Mouse (Mus musculus) hindbrain, embryonic 10.5 days (tissue): ENCODE data around the gene Htr5a. TPM values are rescaled to one million over a fixed set of nuclear protein-coding genes. Genes with fewer than 3 reads are reported as not detected.

Source experiments
- DNase-seq: peaks from one replicate; pipeline ENCODE4 v3.0.0-alpha.2; 2017; ENCODE audit warnings: low spot score
- H3K27ac ChIP-seq: fragments of 300-500 bp; sonication (generic); 2 replicates; pipeline ENCODE4 v1.5.1; 2016; ENCODE audit warnings: mild to moderate bottlenecking, moderate library complexity
- H3K27me3 ChIP-seq: fragments of 300-500 bp; sonication (generic); 2 replicates; pipeline ENCODE4 v1.6.1; 2016; ENCODE audit warnings: mild to moderate bottlenecking; ENCODE audit not compliant: poor library complexity, insufficient read depth, severe bottlenecking
- H3K36me3 ChIP-seq: fragments of 300-500 bp; sonication (generic); 2 replicates; pipeline ENCODE4 v1.6.1; 2016; ENCODE audit warnings: mild to moderate bottlenecking, moderate library complexity
- H3K4me1 ChIP-seq: fragments of 300-500 bp; sonication (generic); replicated peaks from 2 replicates; pipeline ENCODE4 v1.6.1; 2016; ENCODE audit warnings: mild to moderate bottlenecking
- H3K4me3 ChIP-seq: fragments of 300-500 bp; sonication (generic); 2 replicates; pipeline ENCODE4 v1.5.1; 2016; ENCODE audit warnings: mild to moderate bottlenecking, moderate library complexity
- H3K9me3 ChIP-seq: fragments of 300-500 bp; sonication (generic); 2 replicates; pipeline ENCODE4 v1.6.1; 2016; ENCODE audit warnings: mild to moderate bottlenecking, moderate library complexity
- WGBS: fragments of 180-500 bp; shearing (Covaris S2); methylation state at CpG from one replicate; pipeline ENCODE4 v1.1.7; 2016; 5-methylcytosine and 5-hydroxymethylcytosine counted together
- polyA plus RNA-seq: library from polyadenylated mRNA; unstranded; fragments of >200 nt; fragmentation: Nextera tagmentation; extraction: Ambion mirVana; gene quantifications from 2 replicates; pipeline ENCODE4 v1.2.1, GENCODE M21; 2016

The Htr5a gene
- polyA plus RNA-seq, 1 experiment from 2014 or later = 0.07 TPM

GRCm38 (mm10) chr5:27854290-27854689, 12.3 kb downstream of the Htr5a start:
- DNase-seq = no peak
- Histone ChIP-seq H3K9me3 (no peaks in the 10 kb centered on the region), H3K27ac (no peak overlapping the region), H3K27me3 (no peaks in the 10 kb centered on the region), H3K4me1 (no peaks in the 10 kb centered on the region), H3K4me3 (no peak overlapping the region), H3K36me3 (no peaks in the 10 kb centered on the region)
- WGBS = 60% methylated on average over 1 of the region's 1 CpGs

GRCm38 (mm10) chr5:27855726-27856125, 13.8 kb downstream of the Htr5a start:
- Histone ChIP-seq H3K36me3 (no peaks in the 10 kb centered on the region), H3K4me3 (no peak overlapping the region), H3K27ac (no peak overlapping the region), H3K9me3 (no peaks in the 10 kb centered on the region), H3K4me1 (no peaks in the 10 kb centered on the region), H3K27me3 (no peaks in the 10 kb centered on the region)
- no peak for DNase-seq
- WGBS = 87% methylated on average over 2 of the region's 2 CpGs

GRCm38 (mm10) chr5:27873240-27874082, 31.5 kb downstream of the Htr5a start:
- WGBS = 48% methylated on average over 8 of the region's 8 CpGs
- no peaks in the 10 kb centered on the region for H3K27me3 ChIP-seq
- peak; percentile 35 for DNase-seq
- no peaks in the 10 kb centered on the region for H3K36me3 ChIP-seq
- H3K4me1 ChIP-seq = peaks cover 23% of the 10 kb centered on the region
- peak overlapping the region; percentile 56; the same call in 1 of the 2 replicates for H3K27ac ChIP-seq
- no peaks in the 10 kb centered on the region for H3K9me3 ChIP-seq
- no peak overlapping the region for H3K4me3 ChIP-seq

- DNase-seq = no peak
Observed at GRCm38 (mm10) chr5:27874211-27874610, 32.3 kb downstream of the Htr5a start.

GRCm38 (mm10) chr5:27875341-27876105, 33.6 kb downstream of the Htr5a start:
- Histone ChIP-seq H3K4me1 (peaks cover 23% of the 10 kb centered on the region), H3K36me3 (no peaks in the 10 kb centered on the region), H3K27me3 (no peaks in the 10 kb centered on the region), H3K4me3 (no peak overlapping the region), H3K27ac (no peak overlapping the region), H3K9me3 (no peaks in the 10 kb centered on the region)
- 65% methylated on average over 4 of the region's 4 CpGs for WGBS
- DNase-seq = no peak

More at GRCm38 (mm10) chr5:27874211-27874610, 32.3 kb downstream of the Htr5a start:
- Histone ChIP-seq H3K4me3 (no peak overlapping the region), H3K4me1 (peaks cover 23% of the 10 kb centered on the region), H3K36me3 (no peaks in the 10 kb centered on the region), H3K9me3 (no peaks in the 10 kb centered on the region), H3K27me3 (no peaks in the 10 kb centered on the region), H3K27ac (0 out of 2 replicates have a peak overlapping the region, but pooled peaks have one; percentile 56)
- 89% methylated on average over 5 of the region's 5 CpGs for WGBS

GRCm38 (mm10) chr5:27878356-27878755, 36.4 kb downstream of the Htr5a start:
- Histone ChIP-seq H3K4me1 (peaks cover 17% of the 10 kb centered on the region), H3K36me3 (no peaks in the 10 kb centered on the region), H3K27me3 (no peaks in the 10 kb centered on the region), H3K9me3 (no peaks in the 10 kb centered on the region), H3K27ac (no peak overlapping the region), H3K4me3 (no peak overlapping the region)
- no peak for DNase-seq
- WGBS = 86% methylated on average over 5 of the region's 5 CpGs

GRCm38 (mm10) chr5:27879726-27880125, 37.8 kb downstream of the Htr5a start:
- Histone ChIP-seq H3K9me3 (no peaks in the 10 kb centered on the region), H3K4me1 (0 out of 2 replicates have a peak, but pooled peaks cover 8% of the 10 kb centered on the region), H3K4me3 (no peak overlapping the region), H3K27ac (no peak overlapping the region), H3K27me3 (no peaks in the 10 kb centered on the region), H3K36me3 (no peaks in the 10 kb centered on the region)
- no peak for DNase-seq
- WGBS = 94% methylated on average over 3 of the region's 3 CpGs

GRCm38 (mm10) chr5:27880329-27881036, 38.5 kb downstream of the Htr5a start:
- Histone ChIP-seq H3K27me3 (no peaks in the 10 kb centered on the region), H3K36me3 (no peaks in the 10 kb centered on the region), H3K4me1 (0 out of 2 replicates have a peak, but pooled peaks cover 5% of the 10 kb centered on the region), H3K27ac (no peak overlapping the region), H3K9me3 (no peaks in the 10 kb centered on the region), H3K4me3 (no peak overlapping the region)
- WGBS = 69% methylated on average over 3 of the region's 3 CpGs
- DNase-seq = no peak

- H3K36me3 ChIP-seq = no peaks in the 10 kb centered on the region
- H3K9me3 ChIP-seq = no peaks in the 10 kb centered on the region
- DNase-seq = no peak
- H3K4me1 ChIP-seq = 0 out of 2 replicates have a peak, but pooled peaks cover 3% of the 10 kb centered on the region
- no peak overlapping the region for H3K27ac ChIP-seq
- WGBS = 71% methylated on average over 2 of the region's 2 CpGs
- no peaks in the 10 kb centered on the region for H3K27me3 ChIP-seq
- H3K4me3 ChIP-seq = no peak overlapping the region
Observed at GRCm38 (mm10) chr5:27881261-27881660, 39.3 kb downstream of the Htr5a start.

- H3K4me3 ChIP-seq = no peak overlapping the region
- WGBS = 88% methylated on average over 3 of the region's 3 CpGs
Observed at GRCm38 (mm10) chr5:27888080-27888479, 46.1 kb downstream of the Htr5a start.

GRCm38 (mm10) chr5:27895961-27896360, 54.0 kb downstream of the Htr5a start:
- no peak overlapping the region for H3K27ac ChIP-seq
- no peaks in the 10 kb centered on the region for H3K4me1 ChIP-seq
- no peak for DNase-seq
- no peak overlapping the region for H3K4me3 ChIP-seq
- WGBS = 90% methylated on average over 3 of the region's 3 CpGs
- no peaks in the 10 kb centered on the region for H3K9me3 ChIP-seq
- no peaks in the 10 kb centered on the region for H3K27me3 ChIP-seq
- no peaks in the 10 kb centered on the region for H3K36me3 ChIP-seq

More at GRCm38 (mm10) chr5:27888080-27888479, 46.1 kb downstream of the Htr5a start:
- no peaks in the 10 kb centered on the region for H3K27me3 ChIP-seq
- H3K9me3 ChIP-seq = no peaks in the 10 kb centered on the region; the same call in 1 of the 2 replicates
- H3K27ac ChIP-seq = no peak overlapping the region
- H3K36me3 ChIP-seq = no peaks in the 10 kb centered on the region
- no peak for DNase-seq
- H3K4me1 ChIP-seq = no peaks in the 10 kb centered on the region

GRCm38 (mm10) chr5:27899756-27900155, 57.8 kb downstream of the Htr5a start:
- no peak overlapping the region for H3K27ac ChIP-seq
- no peak overlapping the region for H3K4me3 ChIP-seq
- WGBS = 75% methylated on average over 2 of the region's 2 CpGs
- H3K4me1 ChIP-seq = no peaks in the 10 kb centered on the region
- no peak for DNase-seq
- H3K27me3 ChIP-seq = no peaks in the 10 kb centered on the region
- no peaks in the 10 kb centered on the region for H3K36me3 ChIP-seq
- H3K9me3 ChIP-seq = 0 out of 2 replicates have a peak, but pooled peaks cover 6% of the 10 kb centered on the region
